Mouse (Mus musculus) limb, embryonic 10.5 days (tissue): ENCODE data around the gene BC048507. TPM values are rescaled to one million over a fixed set of nuclear protein-coding genes. Genes with fewer than 3 reads are reported as not detected.
"Not testable (repeated sequence)": the region's sequence is repeated elsewhere in the genome, so short reads cannot be mapped to it uniquely, and the experiment has no call there.

Experiments used
- DNase-seq: peaks from one replicate; pipeline ENCODE4 v3.0.0-alpha.2; 2017; ENCODE audit warnings: low spot score
- H3K27ac ChIP-seq: fragments of 300-500 bp; sonication (generic); 2 replicates; pipeline ENCODE4 v1.5.1; 2016; ENCODE audit warnings: mild to moderate bottlenecking
- H3K27me3 ChIP-seq: fragments of 300-500 bp; sonication (generic); 2 replicates; pipeline ENCODE4 v1.6.1; 2016; ENCODE audit warnings: low read depth, mild to moderate bottlenecking; ENCODE audit not compliant: poor library complexity, severe bottlenecking
- H3K36me3 ChIP-seq: fragments of 300-500 bp; sonication (generic); 2 replicates; pipeline ENCODE4 v1.6.1; 2016; ENCODE audit warnings: mild to moderate bottlenecking, moderate library complexity
- H3K4me1 ChIP-seq: fragments of 300-500 bp; sonication (generic); 2 replicates; pipeline ENCODE4 v1.6.1; 2016
- H3K4me3 ChIP-seq: fragments of 300-500 bp; sonication (generic); 2 replicates; pipeline ENCODE4 v1.5.1; 2016; ENCODE audit warnings: mild to moderate bottlenecking, moderate library complexity
- H3K9me3 ChIP-seq: fragments of 300-500 bp; sonication (generic); replicated peaks from 2 replicates; pipeline ENCODE4 v1.6.1; 2016; ENCODE audit warnings: mild to moderate bottlenecking
- WGBS: fragments of 180-500 bp; shearing (Covaris S2); methylation state at CpG from one replicate; pipeline ENCODE4 v1.1.7; 2016; 5-methylcytosine and 5-hydroxymethylcytosine counted together
- polyA plus RNA-seq: library from polyadenylated mRNA; unstranded; fragments of >200 nt; fragmentation: Nextera tagmentation; extraction: Ambion mirVana; gene quantifications from 2 replicates; pipeline ENCODE4 v1.2.1, GENCODE M21; 2016

The BC048507 gene
- polyA plus RNA-seq, result not detected in 2 replicates

DNA sequence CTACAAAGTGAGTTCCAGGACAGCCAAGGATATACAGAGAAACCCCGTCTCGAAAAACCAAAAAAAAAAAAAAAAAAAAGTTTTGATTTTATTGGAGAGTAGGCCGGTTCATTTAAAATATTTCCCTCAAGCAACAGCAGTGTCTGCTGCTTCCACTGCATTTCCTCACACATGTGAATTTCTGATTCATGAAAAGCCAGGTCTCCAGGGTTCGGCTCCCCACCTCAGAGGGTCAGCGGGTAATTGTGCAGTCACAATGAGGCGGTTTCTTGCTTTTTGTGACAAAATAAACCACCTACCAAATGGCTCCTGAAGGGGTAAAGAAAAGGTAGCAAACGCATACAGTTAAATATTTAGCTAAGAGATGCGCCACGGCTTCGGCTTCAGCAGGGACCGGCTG lies at the start of gene BC048507:
Gene BC048507, plus strand, starts transcription at position 301 of the 400 bp plus-strand sequence.
- Histone ChIP-seq H3K27ac (no peak within 1 kb of the TSS), H3K9me3 (no peaks in the 10 kb centered on the region), H3K27me3 (no peaks in the 10 kb centered on the region), H3K4me1 (no peaks in the 10 kb centered on the region), H3K36me3 (no peaks in the 10 kb centered on the region), H3K4me3 (no peak within 1 kb of the TSS)
- 83% methylated on average over 11 of the region's 11 CpGs for WGBS
- no peak for DNase-seq

DNA sequence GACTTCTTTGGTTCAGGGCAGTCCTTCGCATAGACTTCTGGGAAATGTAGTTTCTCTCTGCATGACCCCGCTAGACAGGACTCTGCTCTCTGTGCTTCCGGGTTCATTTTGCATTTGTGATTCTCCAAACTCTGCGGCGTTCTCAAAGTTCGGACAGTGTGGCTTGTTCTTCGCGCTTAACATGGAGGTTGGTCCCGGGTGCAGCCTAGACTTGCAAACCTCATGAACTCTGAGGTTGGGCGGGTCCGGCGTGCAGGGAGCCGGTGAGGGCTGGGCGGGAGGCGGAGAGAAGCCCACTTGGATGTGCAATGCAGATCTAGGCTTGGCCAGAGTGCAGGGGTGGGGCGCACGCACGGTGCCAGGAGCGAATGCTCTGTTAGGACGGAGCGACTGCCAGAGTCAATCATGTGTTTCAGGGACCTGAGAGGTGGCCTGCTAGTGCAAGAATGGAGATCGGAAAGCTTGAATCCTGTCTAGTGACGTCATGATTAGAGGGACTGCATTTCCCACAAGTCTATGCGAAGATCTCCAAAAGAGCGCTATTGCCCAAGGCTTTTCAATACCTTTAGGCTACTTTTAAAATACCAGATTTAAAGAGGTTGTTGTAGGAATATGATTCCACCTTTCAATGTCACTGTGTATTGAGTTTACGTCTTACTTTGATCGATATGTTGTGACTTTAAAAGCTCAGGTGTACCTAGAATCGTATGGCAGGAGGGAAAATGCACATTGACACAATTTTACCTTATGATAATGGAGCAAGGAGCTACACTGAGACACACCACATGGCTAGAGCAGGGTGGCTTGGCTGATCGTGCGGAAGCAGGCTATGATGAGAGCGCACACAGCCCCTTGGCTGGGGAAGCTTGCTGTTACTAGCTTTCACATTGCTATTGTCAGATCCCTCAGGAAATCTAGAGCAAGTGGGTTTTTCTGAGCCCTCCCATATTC lies 49.1 kb upstream of the BC048507 start, which contains the start of gene Zfp273:
Gene Zfp273, plus strand, starts transcription at position 31 of the 951 bp plus-strand sequence.
- peak within 1 kb of the TSS; percentile 85 for H3K27ac ChIP-seq
- 7% methylated on average over 31 of the region's 31 CpGs for WGBS

DNA sequence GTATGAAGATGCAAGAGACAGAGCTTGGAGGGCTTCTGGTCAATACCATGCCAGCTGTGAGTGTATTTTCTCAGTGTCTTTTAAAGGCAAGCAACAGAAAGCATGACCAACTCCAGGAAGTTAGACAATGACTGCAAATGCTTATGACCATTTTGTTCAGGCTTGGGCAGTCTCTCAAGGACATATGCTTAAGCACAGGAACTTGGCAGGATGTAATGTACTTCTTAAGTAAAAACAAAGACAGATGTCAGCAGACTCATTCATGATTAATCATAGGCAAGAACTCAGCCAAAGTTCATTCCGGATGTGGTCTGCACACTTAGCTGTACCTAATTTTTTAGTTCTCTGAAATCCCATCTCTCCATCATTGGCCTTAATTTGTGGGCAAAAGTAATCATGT lies 44.5 kb upstream of the BC048507 start:
- DNase-seq, result no peak
- H3K27ac ChIP-seq, result no peak overlapping the region
- H3K9me3 ChIP-seq, result no peaks in the 10 kb centered on the region
- peaks cover 32% of the 10 kb centered on the region; the same call in 1 of the 2 replicates for H3K36me3 ChIP-seq
- no peaks in the 10 kb centered on the region for H3K27me3 ChIP-seq
- H3K4me1 ChIP-seq, result 0 out of 2 replicates have a peak, but pooled peaks cover 2% of the 10 kb centered on the region
- no peak overlapping the region for H3K4me3 ChIP-seq
- WGBS, result 93% methylated on average over 1 of the region's 1 CpGs

More for the DNA sequence above, 49.1 kb upstream of the BC048507 start, which contains the start of gene Zfp273:
- no peaks in the 10 kb centered on the region for H3K27me3 ChIP-seq
- peaks cover 13% of the 10 kb centered on the region; the same call in 1 of the 2 replicates for H3K36me3 ChIP-seq
- no peaks in the 10 kb centered on the region for H3K9me3 ChIP-seq
- DNase-seq, result peak; percentile 83
- 0 out of 2 replicates have a peak, but pooled peaks cover 2% of the 10 kb centered on the region for H3K4me1 ChIP-seq
- H3K4me3 ChIP-seq, result peak within 1 kb of the TSS; percentile 73

DNA sequence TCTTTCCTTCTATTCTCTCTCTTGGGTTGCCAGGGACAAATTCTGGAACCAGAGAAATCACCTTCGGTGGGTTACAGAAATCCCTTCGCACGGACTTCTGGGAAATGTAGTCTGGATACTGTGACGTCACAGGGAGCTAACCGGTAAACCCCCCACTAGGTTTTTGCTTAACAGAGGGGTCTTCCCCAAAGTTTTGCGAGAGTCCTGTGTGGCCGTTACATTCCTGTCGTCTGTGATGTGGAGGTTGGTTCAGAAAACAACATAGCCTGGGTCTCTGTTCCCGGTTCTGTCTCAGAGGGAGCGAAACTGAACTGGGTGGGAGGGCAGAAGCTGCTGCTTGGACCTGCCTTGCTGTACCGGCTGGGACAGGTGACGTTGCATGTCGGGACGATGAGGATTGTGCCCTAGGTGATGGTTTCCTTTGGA lies 32.2 kb upstream of the BC048507 start, which contains the start of gene Gm10037:
Gene Gm10037, plus strand, starts transcription at position 196 of the 426 bp plus-strand sequence.
- peaks cover 13% of the 10 kb centered on the region for H3K36me3 ChIP-seq
- H3K27me3 ChIP-seq, result no peaks in the 10 kb centered on the region
- no peaks in the 10 kb centered on the region; the same call in 1 of the 2 replicates for H3K9me3 ChIP-seq
- peak within 1 kb of the TSS; percentile 77 for H3K27ac ChIP-seq
- H3K4me1 ChIP-seq, result no peaks in the 10 kb centered on the region
- 6% methylated on average over 14 of the region's 14 CpGs for WGBS
- H3K4me3 ChIP-seq, result peak within 1 kb of the TSS; percentile 61
- DNase-seq, result peak; percentile 58

DNA sequence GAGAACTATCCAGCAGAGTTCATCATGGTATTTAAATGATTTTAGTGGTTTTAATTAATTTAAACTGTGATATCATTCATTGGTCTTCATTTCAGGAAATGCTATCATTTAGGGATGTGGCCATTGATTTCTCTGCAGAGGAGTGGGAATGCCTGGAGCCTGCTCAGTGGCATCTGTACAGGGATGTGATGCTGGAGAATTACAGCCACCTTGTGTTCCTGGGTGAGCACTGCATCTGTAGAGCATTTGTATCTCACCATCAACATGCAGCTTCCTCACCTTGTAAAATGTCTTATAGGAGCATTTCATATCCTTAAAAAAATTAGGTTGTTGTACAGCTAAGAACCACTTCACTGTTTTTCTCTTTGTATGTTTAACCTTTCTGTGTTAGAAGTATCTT lies 30.0 kb upstream of the BC048507 start:
- H3K36me3 ChIP-seq, H3K27ac ChIP-seq, H3K9me3 ChIP-seq, H3K4me1 ChIP-seq, H3K4me3 ChIP-seq, H3K27me3 ChIP-seq, DNase-seq: not testable (repeated sequence)

DNA sequence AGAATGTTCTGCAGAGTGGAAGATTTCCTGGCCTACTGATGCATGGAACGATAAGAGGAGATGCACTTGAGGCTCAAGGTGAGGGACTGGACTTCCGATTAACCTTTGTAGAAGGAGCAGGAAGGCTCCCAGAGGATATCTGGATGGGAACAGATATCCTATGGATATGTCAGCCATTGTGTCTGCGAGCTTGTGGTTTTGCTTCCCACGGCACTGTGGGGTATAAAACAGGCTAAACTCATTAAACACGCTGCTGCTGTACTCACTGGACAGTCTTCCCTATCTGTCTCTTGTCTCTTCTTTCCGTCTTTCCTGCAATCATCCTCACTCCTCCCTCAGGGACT lies 19.4 kb upstream of the BC048507 start:
- no peak for DNase-seq
- H3K27me3 ChIP-seq, result no peaks in the 10 kb centered on the region
- H3K27ac ChIP-seq, result no peak overlapping the region
- no peaks in the 10 kb centered on the region for H3K9me3 ChIP-seq
- peaks cover 3% of the 10 kb centered on the region; the same call in 1 of the 2 replicates for H3K4me1 ChIP-seq
- 52% methylated on average over 6 of the region's 6 CpGs for WGBS
- no peaks in the 10 kb centered on the region for H3K36me3 ChIP-seq
- peak overlapping the region; percentile 51 for H3K4me3 ChIP-seq

DNA sequence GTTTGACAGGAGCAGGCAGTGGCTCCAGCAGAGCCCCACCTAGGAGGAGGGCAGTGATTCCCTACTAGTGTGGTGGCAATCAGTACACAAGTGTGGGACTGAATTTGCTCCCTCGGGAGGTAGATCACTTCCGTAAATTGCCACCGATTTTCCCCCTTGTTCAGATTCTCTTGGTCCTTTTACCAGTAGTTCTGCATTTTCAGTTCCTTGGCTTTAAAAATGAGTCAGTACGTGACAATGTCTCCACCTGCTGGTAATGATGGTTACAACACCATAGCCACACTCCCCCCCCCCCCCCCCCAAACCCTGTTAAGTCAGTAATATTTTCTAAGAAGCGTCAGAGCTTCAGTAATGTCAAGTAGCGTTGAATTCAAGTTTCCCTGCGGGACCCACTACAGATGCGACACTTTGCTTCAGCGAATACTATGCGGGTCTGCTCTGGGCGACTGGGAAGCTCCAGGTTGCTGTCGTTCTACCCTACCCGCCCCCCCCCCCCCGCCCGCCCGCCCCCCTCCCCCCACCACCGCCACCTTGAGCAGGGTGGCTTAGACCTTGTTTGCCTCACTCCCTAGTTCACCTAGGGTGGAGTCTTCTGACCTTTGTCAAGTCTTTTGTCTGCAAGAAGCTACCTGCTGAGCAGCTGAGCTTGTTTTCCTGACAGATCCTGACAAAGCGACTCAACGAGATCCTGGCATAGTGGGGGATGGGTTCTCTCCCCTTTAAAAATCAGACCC lies 18.8 kb upstream of the BC048507 start:
- Histone ChIP-seq H3K9me3 (no peaks in the 10 kb centered on the region), H3K27ac (peak overlapping the region; percentile 50), H3K36me3 (no peaks in the 10 kb centered on the region), H3K4me1 (peaks cover 3% of the 10 kb centered on the region; the same call in 1 of the 2 replicates), H3K4me3 (peak overlapping the region; percentile 51), H3K27me3 (no peaks in the 10 kb centered on the region)
- under 1% methylated on average over 15 of the region's 19 CpGs for WGBS
- peak; percentile 53 for DNase-seq

DNA sequence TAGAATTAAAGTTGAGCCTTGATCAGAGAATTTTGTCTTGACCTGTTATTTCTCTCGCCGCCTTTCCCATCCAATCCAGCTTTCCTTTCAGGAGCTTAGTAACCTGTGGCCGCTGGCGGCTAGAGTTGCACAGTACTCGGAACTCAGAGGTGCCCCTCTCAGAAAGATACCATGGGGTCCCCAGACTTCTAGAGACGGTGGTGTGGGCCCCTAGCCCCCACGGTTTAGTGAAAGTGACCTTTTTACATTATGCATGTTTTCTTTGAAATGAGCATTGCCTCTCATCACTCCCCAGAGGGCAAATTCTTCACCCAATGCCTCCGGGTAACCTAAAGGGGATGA lies 18.3 kb upstream of the BC048507 start:
- Histone ChIP-seq H3K4me3 (peak overlapping the region; percentile 51), H3K27ac (peak overlapping the region; percentile 50), H3K36me3 (no peaks in the 10 kb centered on the region), H3K9me3 (no peaks in the 10 kb centered on the region), H3K27me3 (no peaks in the 10 kb centered on the region), H3K4me1 (peaks cover 3% of the 10 kb centered on the region; the same call in 1 of the 2 replicates)
- DNase-seq, result no peak
- WGBS, result 27% methylated on average over 8 of the region's 8 CpGs

DNA sequence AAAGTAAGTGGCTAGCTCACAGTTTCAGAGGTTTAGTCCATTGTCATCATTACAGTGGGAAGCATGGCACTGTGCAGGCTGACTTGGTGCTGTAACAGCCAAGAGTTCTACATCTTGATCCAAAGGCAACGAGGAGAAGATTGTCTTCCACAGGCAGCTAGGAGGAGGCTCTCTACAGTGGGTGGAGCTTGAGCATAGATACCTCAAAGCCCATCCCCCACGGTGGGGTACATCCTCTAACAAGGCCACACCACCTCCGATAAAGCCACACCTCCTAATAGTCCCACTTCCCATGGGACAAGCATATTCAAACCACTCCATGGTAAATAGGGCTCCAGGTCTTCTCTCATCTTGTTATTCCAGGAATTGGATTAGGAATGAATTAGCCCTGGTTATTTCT lies 12.8 kb upstream of the BC048507 start:
- peak; percentile 9 for DNase-seq
- Histone ChIP-seq H3K9me3 (no peaks in the 10 kb centered on the region), H3K27ac (no peak overlapping the region), H3K4me3 (no peak overlapping the region), H3K36me3 (no peaks in the 10 kb centered on the region), H3K27me3 (no peaks in the 10 kb centered on the region), H3K4me1 (no peaks in the 10 kb centered on the region)
- WGBS, result 81% methylated on average over 3 of the region's 3 CpGs

DNA sequence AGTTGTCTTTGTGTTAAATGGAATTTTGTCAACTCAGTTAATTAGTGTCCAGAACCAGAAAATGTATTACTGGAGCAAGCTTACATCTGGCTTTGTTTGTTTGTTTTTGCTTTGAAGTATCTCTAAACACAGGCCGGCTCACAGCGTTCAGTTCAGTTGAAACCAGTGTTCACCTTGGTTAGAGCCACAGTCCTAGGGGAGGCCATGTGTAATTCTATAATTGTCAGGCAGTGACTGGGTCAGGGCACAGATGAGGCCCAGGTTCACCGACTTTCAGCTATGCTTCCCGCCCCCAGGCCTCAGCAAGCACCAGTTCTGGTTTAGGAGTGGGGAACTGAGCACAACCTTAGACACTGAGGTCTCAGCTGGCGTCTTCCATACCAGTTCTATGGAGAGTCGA lies 10.0 kb upstream of the BC048507 start:
- Histone ChIP-seq H3K36me3 (no peaks in the 10 kb centered on the region), H3K4me3 (no peak overlapping the region), H3K27ac (no peak overlapping the region), H3K27me3 (no peaks in the 10 kb centered on the region), H3K4me1 (no peaks in the 10 kb centered on the region), H3K9me3 (no peaks in the 10 kb centered on the region)
- no peak for DNase-seq
- 74% methylated on average over 6 of the region's 6 CpGs for WGBS

DNA sequence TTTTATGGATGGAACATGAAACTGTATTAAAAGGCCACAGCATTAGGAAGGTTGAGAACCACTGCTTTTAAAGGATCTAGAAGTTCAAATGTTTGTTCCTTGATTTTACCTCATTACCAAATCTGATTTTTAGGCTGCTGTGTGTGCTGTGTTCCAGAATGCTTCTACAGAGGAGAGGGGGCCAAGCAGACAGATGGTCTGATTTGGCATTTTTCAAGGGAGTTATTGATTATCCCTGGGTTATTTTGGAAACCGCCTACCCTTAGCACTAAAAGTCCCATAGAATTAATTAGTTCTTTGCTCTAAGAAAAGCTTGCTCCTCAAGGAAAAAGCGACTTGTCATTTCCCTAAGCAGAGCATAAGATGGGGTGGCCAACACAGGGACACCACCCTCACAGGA lies 9.1 kb upstream of the BC048507 start:
- Histone ChIP-seq H3K36me3 (no peaks in the 10 kb centered on the region), H3K9me3 (no peaks in the 10 kb centered on the region), H3K27ac (no peak overlapping the region), H3K4me1 (no peaks in the 10 kb centered on the region), H3K4me3 (no peak overlapping the region), H3K27me3 (no peaks in the 10 kb centered on the region)
- WGBS, result 87% methylated on average over 2 of the region's 2 CpGs
- no peak for DNase-seq

DNA sequence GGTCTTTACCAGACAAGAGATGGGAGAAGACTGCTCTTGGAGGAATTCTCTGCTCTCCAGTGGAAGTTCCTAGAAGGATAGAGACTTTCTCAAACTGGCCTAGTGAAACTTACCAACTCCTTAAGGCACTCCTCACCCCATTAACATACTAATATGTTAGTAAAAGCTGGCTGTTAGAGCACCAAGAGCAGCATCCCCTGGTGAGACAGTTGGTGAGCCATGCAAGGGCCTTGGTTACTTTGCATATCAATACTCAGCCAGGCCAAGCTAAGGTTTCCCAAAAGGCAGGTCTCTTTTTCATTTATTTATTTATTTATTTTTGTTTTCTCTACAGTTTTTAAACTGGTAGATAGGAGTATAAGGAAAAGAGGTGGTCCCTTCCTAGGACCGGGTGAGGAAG lies 5.8 kb upstream of the BC048507 start:
- 39% methylated on average over 1 of the region's 1 CpGs for WGBS
- Histone ChIP-seq H3K36me3 (no peaks in the 10 kb centered on the region), H3K9me3 (no peaks in the 10 kb centered on the region), H3K4me1 (no peaks in the 10 kb centered on the region), H3K4me3 (no peak overlapping the region), H3K27ac (no peak overlapping the region), H3K27me3 (no peaks in the 10 kb centered on the region)
- DNase-seq, result no peak

DNA sequence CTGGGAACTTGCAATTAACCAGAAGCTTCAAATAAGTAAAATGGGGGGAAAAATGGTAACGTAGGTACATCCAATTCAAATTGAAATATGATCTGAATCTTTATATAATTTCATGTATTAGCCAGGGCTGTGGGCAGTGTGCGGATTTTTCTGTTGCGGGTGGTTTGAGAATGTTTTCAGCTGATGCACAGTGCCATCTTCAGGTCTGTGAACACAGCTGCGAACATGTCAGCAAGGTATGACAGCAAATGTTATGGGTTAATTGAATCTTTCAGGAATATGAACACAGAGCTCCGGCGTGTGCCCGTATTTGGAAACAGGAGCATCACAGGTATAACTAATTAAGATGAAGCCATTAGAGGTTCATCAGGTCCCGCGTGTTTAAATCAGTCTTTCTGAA lies 618 bp upstream of the BC048507 start:
- H3K27me3 ChIP-seq, result no peaks in the 10 kb centered on the region
- H3K4me1 ChIP-seq, result no peaks in the 10 kb centered on the region
- H3K4me3 ChIP-seq, result no peak overlapping the region
- WGBS, result 87% methylated on average over 9 of the region's 9 CpGs
- no peaks in the 10 kb centered on the region for H3K36me3 ChIP-seq
- no peak for DNase-seq
- no peaks in the 10 kb centered on the region for H3K9me3 ChIP-seq
- no peak overlapping the region for H3K27ac ChIP-seq
